Mouse (Mus musculus) adrenal gland, postnatal 4 days (tissue): ENCODE results near the gene Emp1. TPM values are rescaled to one million over a fixed set of nuclear protein-coding genes. Genes with fewer than 3 reads are reported as not detected.

Experiments used
- DNase-seq, 2 experiments: peaks; one replicate each; pipeline ENCODE4 v3.0.0; 2021 to 2022; ENCODE audit warnings: low spot score in 2 of 2, mixed read lengths in 2 of 2
- total RNA-seq, 2 experiments: library from RNA; stranded (reverse); gene quantifications; 2 replicates each; pipeline ENCODE4 v1.2.3; 2021

The Emp1 gene
- total RNA-seq, 2 experiments from 2014 or later, result 110 to 112 TPM

DNA sequence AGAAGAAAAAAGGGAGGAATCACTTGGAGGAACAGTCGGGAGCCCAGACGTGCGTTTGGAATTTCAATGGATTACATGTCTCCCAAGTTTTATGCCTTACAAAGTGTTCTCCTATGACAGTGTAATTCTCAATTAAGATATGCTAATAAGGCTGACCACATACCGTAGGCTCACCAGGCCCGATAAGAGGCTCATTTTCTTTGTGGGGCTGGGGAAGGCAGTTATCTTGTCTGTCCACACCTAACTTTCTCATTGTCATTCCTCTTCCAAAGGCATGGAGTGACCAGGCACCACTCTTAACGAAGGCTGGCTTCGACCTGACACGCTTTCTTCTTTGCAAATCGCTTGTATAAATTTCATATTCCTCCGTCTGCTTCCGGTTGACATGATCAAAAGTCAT, 42.7 kb downstream of the Emp1 start:
- DNase-seq, result no peak

DNA sequence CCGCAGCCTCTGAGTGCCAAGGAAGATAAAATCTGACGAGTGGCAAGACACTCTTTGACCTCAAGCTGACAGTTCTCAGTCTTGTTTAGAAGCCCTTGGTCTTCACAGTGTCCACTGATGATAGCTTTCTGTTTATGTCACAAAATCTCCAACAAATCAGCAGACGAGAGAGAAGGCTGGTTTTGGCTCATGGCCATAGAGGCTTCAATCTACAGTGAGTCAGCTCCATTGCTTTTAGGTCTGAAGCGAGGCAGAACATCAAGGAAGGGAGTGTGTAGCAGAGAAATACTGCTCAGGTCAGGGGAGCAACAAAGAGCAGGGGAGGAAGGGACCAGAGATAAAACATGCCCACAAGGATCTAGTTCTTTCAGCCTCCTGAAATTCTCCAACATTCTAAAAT, 45.0 kb downstream of the Emp1 start:
- DNase-seq, result no peak

DNA sequence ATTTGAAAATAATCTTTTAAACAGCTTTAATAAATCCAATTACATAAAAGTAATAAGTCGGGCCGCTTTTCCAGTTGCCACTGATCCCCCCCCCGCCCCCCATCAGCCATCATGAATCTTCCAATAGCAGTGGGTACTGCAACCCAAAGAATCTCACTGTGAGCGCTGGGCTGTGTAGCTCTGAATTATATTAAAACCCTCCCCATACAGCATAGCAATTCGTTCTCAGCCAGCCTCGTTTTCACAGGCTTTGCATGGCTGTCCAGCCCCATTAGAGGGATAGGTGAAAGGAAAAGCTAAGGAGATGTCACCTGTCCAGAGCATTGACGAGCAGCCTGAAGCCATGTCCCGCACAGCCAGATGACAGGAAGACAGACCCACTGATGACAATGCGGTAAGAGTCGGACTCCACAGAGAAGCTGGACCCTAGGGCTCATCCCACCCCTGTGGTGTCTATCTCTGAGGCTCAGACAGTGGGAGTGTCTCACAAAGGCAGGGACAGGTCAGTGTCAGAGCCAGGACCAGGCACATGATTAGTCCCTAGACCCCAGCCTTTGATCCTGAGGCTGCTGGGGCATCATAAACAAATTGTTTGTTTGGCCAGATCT, 49.5 kb downstream of the Emp1 start:
- no peak for DNase-seq

DNA sequence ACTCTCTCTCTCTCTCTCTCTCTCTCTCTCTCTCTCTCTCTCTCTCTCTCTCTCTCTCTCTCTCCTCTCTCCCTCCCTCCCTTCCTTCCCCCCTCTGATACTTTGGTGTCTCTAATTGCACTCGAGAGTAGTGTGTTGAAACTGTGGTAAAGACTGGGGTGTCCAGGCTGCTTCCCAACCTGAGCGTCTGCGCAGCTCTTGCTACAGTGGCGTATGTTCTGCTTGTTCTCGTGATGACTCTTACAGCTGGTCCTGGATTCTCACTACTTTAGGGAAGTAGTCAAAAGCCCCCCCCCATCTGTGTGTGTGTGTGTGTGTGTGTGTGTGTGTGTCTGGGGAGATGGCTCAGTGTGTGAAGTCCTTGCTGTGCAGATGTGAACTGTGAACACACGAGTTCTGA, 50.3 kb downstream of the Emp1 start:
- no peak for DNase-seq

DNA sequence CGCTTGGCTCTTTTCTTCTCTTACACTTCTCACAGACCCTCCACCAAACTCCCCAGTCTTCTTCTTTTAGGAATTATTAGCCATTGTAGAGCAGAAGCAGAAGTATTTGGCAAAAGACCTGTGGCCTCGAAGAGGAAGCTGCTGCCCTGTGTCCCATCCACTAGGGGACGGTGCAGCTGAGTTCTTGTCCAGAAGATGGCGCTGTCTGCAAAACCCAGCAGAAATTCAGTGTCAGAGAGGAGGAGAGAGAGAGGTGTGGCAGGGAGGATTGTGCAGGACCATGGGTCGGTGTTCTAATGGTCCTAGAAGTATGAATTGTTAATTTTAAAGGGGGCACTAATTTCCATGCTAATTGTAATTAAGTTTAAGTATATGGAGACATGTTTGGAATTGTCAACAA, 55.1 kb downstream of the Emp1 start:
- DNase-seq, result peak in 1 of 2 experiments; percentile 19

DNA sequence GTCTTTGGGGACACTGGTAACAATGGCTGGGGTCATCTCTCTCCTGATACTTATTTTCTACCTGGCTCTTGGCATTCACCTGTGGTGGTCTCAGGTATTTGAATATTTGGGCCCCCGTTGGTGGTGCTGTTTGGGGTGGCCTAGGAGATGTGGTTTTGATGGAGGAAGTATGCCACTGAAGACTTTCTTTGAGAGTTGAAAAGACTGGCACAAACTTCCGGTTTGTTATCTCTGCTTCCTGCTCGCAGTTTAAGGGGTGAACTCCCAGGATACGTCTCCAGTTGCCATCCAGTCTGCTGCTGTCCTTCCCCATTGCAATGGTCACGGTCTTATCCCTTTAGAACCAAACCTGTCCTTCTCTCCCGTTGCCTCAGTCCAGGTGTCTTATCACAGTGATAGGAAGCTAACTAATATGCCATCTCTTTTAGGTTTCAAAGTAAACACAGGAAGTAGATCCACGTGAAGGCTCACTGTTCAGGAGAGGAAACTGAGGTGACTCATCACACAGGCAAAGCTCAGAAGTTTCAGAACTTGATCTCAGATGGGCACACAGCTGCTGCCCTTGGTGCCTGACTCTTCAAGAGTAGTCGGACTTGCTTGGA, 56.0 kb downstream of the Emp1 start:
- no peak for DNase-seq

DNA sequence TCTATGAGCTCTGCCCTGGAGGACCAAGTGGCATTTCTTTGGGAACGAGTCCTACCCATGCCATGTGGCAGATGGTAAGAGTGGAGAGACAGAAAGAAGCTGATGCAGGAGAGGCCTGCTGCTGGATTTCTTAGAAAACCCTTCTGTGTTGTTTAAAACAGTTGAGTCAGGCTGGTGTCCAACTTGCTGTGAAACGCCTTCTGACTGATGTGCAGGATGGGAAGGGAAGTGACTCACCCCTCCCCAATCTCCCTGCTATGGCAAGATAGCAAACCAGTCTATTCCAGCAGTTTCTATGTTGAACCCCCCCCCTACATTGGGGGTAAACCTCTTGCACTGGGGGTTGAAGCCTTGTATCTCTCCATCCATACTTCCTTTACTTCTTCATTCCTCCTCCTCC, 65.9 kb downstream of the Emp1 start:
- no peak for DNase-seq

DNA sequence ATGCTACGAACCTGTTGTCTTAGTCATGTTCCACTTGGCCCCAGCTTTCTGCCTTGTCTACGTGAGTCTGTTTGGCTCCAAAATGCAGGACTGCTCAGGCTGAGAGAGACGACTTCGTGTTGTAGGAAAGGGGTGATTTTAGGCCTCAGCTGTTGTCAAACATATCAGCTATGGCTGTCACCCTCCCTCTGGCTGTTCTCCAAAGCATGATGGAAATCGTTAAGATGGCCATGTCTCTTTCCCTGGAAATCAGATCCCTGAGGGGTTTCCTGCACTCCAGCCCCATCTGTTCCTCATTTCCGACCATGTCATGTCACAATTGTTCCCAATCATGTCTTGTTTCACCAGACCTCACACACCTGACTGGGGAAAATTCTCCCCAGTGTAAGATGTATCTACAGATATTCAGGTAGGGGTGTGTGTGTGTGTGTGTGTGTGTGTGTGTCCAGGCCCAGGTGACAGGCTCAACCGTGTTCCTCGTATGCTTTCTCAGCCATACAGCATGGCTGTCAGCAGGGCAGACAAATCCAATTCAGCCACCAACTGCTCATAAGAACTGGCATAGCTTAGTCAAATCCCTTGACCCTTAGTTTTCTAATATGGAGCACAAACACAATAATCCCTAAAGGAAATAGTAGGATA, 67.0 kb downstream of the Emp1 start:
- DNase-seq, result no peak

DNA sequence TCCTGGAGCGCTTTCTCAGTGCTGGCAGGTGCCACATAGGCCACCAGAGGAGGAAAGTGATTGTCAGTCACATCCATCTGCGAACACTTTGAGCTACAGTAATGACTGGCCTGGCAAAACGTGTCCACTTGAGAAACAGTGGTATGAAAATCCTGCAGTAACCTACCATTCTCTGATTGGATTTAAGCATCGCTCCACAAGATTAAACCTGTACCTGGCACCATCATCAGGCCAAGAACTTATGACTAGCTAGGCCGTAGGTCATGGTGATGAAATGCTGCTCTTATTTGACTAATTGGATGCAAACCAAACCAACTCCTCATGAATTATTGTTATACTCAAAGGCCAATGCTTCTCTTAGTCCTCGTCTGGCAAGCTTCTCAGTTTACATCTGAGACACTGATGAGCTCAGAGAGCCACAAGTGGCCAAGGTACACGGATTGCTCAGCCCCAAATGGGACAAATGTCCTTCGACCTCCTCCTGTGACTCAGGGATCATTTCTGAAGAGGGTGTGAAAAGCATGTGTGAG, 68.2 kb downstream of the Emp1 start:
- no peak for DNase-seq

Other genes with a start within 250 kb of the Emp1 start
- gene Gprc5d, start 244.3 kb upstream of the Emp1 start, total RNA-seq, result not detected
- gene Fam234b, start 164.6 kb upstream of the Emp1 start, total RNA-seq, result 10 to 100 TPM; 40.8 to 44.7 TPM
- 10 to 100 TPM; 41.4 to 43.6 TPM for gene Hebp1, start 164.5 kb upstream of the Emp1 start, total RNA-seq
- not detected for gene Gsg1, start 108.2 kb upstream of the Emp1 start, total RNA-seq
- not detected for gene Pbp2, start 52.1 kb upstream of the Emp1 start, total RNA-seq